Mouse (Mus musculus): ENCODE measurements at regions not wholly inside any gene's neighbourhood (a gene's known extent, or its start where the extent isn't known, plus 50 kb on each side); places are given as distances from the start of the nearest gene placed in this dataset.
A peak's percentile ranks its signal among the peaks of the same experiment; 100 is the strongest.

DNA sequence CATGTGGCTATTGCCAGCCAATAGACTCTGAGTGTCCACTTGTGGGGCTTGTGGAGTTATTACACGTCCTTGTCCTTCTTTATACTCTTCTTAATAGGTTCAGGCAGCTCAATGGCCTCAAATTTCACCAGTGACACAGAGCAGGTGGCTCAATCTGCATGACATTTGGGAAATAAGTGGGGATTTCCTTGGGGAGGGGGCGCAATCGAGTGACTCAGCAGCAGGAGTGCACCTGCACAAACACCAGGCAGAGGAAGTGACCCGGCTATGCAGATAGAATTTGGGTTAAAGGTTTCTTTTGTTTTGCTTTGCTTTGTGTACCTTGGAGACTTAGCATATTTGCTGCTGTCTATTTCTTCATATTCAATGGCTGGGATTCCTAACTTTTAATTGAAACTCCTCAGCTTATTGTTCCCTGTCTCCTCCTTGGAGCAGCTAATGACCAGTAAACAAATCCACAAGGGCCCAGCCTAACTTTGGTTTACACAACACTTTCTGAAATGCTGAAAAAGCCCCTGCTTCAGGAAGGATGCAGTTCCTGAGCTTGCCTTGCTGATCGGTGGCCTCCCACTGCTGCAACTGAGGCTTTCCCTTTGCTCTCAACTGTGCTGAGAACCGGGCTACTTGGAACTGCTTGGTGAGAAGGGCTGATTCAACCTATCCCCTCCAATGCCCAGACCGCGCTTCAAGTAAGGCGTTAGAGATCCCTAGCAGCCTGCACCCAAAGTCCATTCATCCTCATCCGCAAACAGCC lies 95.4 kb upstream of the Ercc4 start:
- no peak for DNase-seq
- intact Hi-C loops (cut with DNase I) = no loop called here

DNA sequence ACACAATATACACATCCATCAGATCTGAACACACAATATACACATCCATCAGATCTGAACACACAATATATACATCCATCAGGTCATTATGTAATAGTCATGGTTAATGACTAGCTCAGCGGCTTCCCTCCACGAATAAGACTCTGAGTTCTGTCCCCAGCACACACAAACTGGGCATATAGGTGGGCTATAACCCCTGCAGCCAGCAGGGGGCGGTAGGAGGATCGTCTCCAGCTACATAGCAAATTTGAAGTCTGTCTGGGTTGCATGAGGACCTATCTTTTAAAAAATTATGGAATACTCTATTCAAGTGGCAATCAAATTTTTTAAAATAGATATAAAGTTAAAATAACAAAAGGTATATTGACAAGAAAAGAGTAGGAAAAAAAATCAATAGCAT lies 86.6 kb upstream of the Ercc4 start:
- DNase-seq = peak in 1 of 2 experiments; percentile 11
- intact Hi-C loops (cut with DNase I) = loop anchor here (10.0 kb wide), 1 partner anchor 368 kb away; no protein-coding TSS in a partner anchor

DNA sequence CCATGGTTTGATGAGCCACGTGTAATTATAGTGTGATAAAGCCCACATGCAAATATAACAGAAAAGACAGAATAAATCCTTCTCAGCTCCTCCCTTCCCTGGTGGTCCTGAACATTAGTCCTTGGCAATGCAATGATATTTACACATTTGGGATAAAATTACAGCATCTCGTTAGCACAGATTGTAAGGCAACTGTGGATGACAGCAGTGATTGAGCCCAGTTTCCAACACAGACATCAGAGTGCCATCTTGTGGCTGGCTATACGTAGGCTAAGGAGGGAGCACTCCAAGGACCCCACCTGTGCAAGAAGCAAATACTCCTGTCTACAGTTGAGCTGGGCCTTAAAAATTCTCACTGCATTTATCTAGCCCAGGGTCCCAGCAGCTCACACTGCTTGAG lies 84.1 kb upstream of the Ercc4 start:
- intact Hi-C loops (cut with DNase I) = loop anchor here (10.0 kb wide), 1 partner anchor 371 kb away; no protein-coding TSS in a partner anchor

DNA sequence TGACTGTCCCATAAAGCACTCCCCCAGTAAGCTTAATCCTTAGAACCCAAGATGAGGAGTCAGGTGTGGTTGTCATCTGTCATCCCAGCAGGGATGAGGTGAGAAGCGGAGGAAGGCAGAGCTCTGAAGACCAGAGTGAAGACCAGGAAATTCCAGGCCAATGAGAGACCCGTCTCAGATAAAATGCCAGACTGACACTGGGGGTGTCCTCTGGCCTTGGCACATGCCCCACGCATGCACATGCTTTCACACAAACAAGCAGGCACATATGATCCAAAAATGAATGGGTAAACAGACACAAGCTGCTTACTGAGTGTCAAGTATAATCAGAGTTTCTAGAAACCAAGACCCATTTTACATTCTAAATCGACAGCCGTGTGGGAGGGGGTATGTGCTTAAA lies 75.3 kb upstream of the Ercc4 start:
- intact Hi-C loops (cut with DNase I) = no loop called here
- no peak for DNase-seq

More for the DNA sequence above, 84.1 kb upstream of the Ercc4 start:
- DNase-seq = no peak

DNA sequence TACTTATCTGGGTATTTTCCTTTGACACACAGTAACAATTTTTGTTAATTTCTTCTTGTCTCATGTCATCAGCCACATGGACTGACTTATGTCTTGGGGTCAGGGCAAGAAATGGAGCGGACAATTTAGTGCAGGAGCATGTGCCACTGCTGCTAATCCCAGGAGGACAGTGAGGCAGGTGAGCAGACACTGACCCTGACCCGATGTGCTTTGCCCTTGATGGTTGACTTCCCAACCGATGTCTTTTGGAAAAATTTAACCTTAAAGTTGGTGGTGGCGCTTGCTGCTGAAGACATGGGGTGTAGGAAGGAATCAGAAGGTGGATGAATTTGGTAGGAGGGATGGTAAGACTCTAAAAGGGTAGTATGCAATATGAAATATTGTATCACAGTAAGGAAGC lies 72.9 kb upstream of the Ercc4 start:
- intact Hi-C loops (cut with DNase I) = no loop called here
- DNase-seq = no peak

DNA sequence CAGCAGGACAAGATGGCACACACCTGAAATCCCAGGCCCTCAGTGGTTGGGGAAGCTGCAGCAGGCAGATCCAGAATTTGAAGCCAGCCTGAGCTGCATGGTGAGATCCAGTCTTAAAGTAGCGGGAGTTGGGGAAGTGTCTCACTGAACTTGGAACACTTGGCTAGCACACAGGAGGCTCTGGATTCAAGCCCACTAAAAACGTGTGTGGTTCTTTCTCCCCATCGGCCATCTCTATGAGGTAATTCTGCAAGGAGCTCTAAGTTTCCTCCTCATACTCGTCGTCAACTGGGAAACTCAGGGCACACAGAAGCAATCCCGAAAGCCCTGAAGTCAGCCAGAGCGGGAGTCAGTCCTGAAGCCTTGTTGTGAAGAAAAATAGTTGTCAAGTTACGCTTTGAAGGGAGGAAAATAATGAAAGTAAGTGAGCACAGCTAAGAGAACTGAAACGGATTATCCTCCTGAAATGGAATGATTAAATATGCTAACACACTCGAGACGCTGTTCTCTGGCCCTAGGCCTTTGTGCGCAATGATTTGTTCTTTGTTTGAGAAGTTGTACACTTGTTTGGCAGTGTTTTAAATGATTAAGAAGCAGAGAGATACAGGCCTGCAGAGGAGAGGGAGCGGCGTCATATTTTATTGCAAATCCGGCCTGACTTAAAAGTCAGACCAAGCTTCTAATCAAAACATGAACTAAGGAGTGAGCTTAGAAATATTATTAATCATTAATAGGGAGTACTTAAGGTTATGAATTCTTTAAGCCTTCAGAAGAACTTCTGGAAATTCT lies 69.0 kb upstream of the Ercc4 start:
- peak in 1 of 2 experiments; percentile 1 for DNase-seq
- intact Hi-C loops (cut with DNase I) = no loop called here

DNA sequence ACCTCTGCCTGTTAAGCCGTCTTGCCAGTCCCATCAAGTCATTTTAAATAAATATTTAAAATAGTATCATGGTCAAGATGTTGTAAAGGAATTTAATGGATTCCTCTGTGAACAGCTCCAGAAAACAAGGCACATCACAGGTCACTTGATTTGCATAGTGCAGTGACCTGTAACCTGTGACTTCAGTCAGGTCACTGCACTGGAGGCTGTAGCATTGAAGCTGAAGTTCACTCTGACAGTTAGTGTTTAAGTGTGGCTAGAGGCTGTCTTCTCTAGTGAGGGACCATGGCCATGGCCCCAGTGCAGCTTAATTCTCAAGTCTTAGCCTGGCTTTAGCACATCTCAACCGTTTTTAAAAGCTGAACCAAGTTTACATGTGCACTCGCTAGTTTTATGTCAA lies 68.1 kb upstream of the Ercc4 start:
- DNase-seq = no peak
- intact Hi-C loops (cut with DNase I) = no loop called here

DNA sequence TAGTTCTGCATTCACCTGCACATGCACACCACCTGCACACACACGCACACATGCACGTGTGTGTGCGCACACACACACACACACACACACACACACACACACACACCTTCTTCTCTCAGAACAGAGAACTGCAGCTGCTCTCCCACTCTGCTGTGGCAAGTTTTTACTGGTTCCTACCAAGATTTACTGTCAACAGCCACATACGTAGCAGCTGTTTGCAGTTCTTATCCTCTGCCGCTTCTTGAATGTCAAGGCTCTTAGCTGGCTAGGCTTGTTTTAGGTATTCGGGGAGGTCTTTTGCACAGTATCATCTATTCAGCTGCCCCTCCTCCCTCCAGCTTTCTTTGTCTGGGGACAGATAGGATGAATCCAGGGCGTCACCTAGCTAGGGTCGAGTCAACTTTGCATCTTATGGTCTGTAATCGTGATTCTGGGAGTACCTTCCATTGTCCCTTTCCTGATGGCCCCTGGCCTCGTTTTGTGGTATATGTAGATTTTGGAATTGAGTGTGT lies 64.3 kb upstream of the Ercc4 start:
- no peak for DNase-seq
- intact Hi-C loops (cut with DNase I) = no loop called here

DNA sequence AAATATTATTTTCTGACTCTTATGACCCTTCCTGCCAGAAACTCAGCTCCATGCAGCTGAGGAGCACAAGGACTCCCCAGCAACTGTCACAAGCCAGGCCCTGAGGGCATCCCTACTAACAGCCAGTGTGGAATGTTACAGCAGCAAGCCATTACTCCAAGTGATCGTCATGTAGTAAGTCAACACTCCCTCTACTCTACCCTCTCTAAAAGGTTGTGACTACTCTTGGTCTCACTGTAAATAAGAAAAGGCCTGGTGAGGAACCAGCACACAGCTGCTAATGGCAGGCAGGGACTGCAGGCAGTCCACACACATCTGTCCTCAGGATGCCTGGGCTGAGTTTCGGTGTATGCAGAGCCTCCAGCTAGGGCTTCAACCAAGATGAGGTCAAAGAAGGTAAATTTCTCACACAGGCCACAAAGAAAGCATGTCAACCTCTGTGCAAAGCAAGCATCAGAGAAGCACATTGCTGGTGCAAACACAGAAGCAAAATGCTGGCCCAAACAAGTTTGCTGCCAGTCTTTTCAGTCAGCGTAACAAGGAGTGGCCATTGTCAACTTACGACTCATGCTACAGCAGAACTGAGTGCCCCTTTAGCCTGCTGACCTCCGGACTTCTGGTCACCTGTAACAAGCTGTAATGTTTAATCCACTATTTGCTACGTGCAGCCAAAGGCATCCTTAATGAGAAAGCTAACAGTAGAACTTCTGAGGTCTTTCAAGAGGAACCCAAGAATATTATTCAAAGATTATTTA lies 62.9 kb upstream of the Ercc4 start:
- intact Hi-C loops (cut with DNase I) = no loop called here
- DNase-seq = no peak

DNA sequence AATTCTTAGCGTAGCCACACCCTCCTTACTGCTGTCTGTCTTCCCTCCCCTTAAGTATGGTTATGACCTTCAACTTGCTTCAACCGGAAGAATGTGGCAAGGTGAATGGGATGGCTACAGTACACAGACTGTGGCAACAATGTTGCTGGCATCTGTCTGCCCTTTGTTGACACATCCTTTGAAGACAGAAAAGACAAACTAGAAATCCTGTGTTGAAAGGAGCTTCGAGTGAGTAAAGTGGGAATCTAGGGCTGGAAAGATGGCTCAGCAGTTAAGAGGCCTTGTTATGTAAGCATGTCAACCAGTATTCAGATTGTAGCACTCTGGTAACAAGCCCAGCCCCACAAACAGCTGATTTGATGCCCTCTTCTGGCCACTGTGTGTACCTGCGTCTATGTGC lies 60.2 kb upstream of the Ercc4 start:
- no peak for DNase-seq
- intact Hi-C loops (cut with DNase I) = no loop called here

DNA sequence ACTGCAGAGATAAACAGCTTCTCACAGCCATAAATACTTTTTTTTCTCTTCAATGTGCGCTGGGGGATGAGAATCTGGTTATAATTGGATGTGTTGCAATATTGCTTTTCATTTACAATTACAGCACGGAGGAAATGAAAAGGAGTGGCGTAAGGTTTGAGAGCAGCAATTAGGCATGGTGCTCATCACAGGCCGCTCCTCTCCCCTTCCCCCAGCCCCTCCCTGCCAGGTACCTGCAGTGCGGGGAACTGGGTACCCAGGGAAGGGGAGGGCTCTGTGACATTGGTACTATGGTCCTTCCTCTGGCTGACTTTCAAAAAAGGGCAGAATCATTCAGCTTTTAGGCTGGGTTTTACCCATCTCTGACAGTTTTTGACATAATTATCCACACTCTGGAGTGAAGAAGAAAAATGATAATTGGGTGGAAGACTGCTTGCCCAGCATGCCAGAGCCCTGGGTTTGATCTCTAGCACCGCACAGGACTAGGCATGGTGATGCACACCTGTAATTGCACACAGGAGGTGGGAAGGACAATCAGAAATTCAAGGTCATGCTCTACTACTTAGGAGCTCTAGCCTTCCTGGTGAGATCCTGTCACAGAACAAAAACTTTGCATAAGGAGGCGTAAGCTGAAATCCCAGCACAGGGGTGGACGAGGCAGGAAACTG lies 59.1 kb upstream of the Ercc4 start:
- intact Hi-C loops (cut with DNase I) = no loop called here

DNA sequence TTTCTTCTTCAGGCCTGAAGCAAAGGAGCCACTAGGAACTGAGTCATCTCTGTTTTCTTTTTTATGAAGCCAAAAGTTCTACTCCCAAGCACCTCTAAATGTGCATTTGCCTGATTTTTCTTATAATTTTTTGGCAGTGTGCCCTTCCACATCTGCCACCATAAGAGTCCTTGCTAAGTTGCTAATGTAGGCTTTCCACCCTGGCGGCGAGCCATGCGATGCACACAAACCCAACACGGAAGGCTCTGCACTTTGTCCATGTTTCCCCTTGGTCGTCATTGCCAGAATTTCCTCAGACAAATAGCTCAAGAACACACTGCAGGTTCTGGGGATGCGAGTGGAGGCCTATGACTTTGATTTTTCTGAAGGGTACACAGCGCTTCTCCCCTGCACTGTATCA lies 54.5 kb upstream of the Ercc4 start:
- intact Hi-C loops (cut with DNase I) = no loop called here
- DNase-seq = no peak

More for the DNA sequence above, 59.1 kb upstream of the Ercc4 start:
- no peak for DNase-seq

Data from heart, postnatal 36 days (tissue).